Mouse (Mus musculus) kidney, embryonic 16.5 days (tissue): ENCODE measurements around the gene Gm438. TPM values are rescaled to one million over a fixed set of nuclear protein-coding genes. Genes with fewer than 3 reads are reported as not detected.

Experiments used
- polyA plus RNA-seq: library from polyadenylated mRNA; unstranded; fragments of >200 nt; fragmentation: Nextera tagmentation; extraction: Ambion mirVana; gene quantifications from 2 replicates; pipeline ENCODE4 v1.2.1, GENCODE M21; 2015

The Gm438 gene
- polyA plus RNA-seq, 1 experiment from 2014 or later, result not detected

Other genes starting within 250 kb of the Gm438 start
- not detected in 2 replicates for gene Gm13124, start 221.4 kb downstream of the Gm438 start, polyA plus RNA-seq
- gene Aadacl4, start 172.9 kb downstream of the Gm438 start, polyA plus RNA-seq, result not detected in 2 replicates
- not detected in 2 replicates for gene Gm436, start 100.2 kb downstream of the Gm438 start, polyA plus RNA-seq
- not detected in 2 replicates for gene Gm13178, start 65.2 kb downstream of the Gm438 start, polyA plus RNA-seq
- gene Dhrs3, start 106.2 kb upstream of the Gm438 start, polyA plus RNA-seq, result 210 and 217 TPM in 2 replicates